Mouse (Mus musculus): ENCODE data around the gene Gm3415. TPM values are rescaled to one million over a fixed set of nuclear protein-coding genes. Genes with fewer than 3 reads are reported as not detected.
"Not testable (repeated sequence)": the region's sequence is repeated elsewhere in the genome, so short reads cannot be mapped to it uniquely, and the experiment has no call there.

The Gm3415 gene
- polyA plus RNA-seq (2014; fragmentation: Nextera tagmentation; extraction: Ambion mirVana): not detected in 2 replicates

- H3K9me3 ChIP-seq (ENCODE audit: control insufficient read depth, low read length); ATAC-seq (ENCODE audit: insufficient number of reproducible peaks, low FRiP score, low TSS enrichment, low read depth); H3K4me3 ChIP-seq (ENCODE audit: low read depth, low read length); H3K36me3 ChIP-seq (ENCODE audit: control insufficient read depth, insufficient read depth, low read length); H3K27ac ChIP-seq (replicated peaks; ENCODE audit: low read depth, low read length); H3K4me1 ChIP-seq (ENCODE audit: control insufficient read depth, insufficient read depth, low read length); DNase-seq (ENCODE audit: low spot score); H3K4me2 ChIP-seq (ENCODE audit: low read depth, severe bottlenecking); H3K9ac ChIP-seq (ENCODE audit: low read length); H3K27me3 ChIP-seq (ENCODE audit: control insufficient read depth, insufficient read depth, low read length): not testable (repeated sequence)
- whole genome bisulfite sequencing: no CpG with 5 or more reads among the region's 3 CpGs
Measured at GRCm38 (mm10) chr5:146555836-146556235, at the start of gene Gm3415. Gene Gm3415 (plus strand): TSS chr5:146556136.

GRCm38 (mm10) chr5:146513823-146514222, 42.1 kb upstream of the Gm3415 start, which contains the start of gene Gm3402:
Gene Gm3402 (plus strand): TSS chr5:146514123.
- H3K9ac ChIP-seq (ENCODE audit: low read length); ATAC-seq (ENCODE audit: insufficient number of reproducible peaks, low FRiP score, low TSS enrichment, low read depth); H3K27ac ChIP-seq (replicated peaks; ENCODE audit: low read depth, low read length); H3K4me2 ChIP-seq (ENCODE audit: low read depth, severe bottlenecking); H3K27me3 ChIP-seq (ENCODE audit: control insufficient read depth, insufficient read depth, low read length); DNase-seq (ENCODE audit: low spot score); H3K4me1 ChIP-seq (ENCODE audit: control insufficient read depth, insufficient read depth, low read length); H3K4me3 ChIP-seq (ENCODE audit: low read depth, low read length); H3K9me3 ChIP-seq (ENCODE audit: control insufficient read depth, low read length); H3K36me3 ChIP-seq (ENCODE audit: control insufficient read depth, insufficient read depth, low read length): not testable (repeated sequence)
- no CpG with 5 or more reads among the region's 5 CpGs for whole genome bisulfite sequencing

- not testable (repeated sequence) for H3K27me3 ChIP-seq (ENCODE audit: control insufficient read depth, insufficient read depth, low read length); ATAC-seq (ENCODE audit: insufficient number of reproducible peaks, low FRiP score, low TSS enrichment, low read depth); H3K27ac ChIP-seq (replicated peaks; ENCODE audit: low read depth, low read length); H3K4me2 ChIP-seq (ENCODE audit: low read depth, severe bottlenecking); H3K36me3 ChIP-seq (ENCODE audit: control insufficient read depth, insufficient read depth, low read length); H3K4me1 ChIP-seq (ENCODE audit: control insufficient read depth, insufficient read depth, low read length); H3K9ac ChIP-seq (ENCODE audit: low read length); DNase-seq (ENCODE audit: low spot score); H3K9me3 ChIP-seq (ENCODE audit: control insufficient read depth, low read length); H3K4me3 ChIP-seq (ENCODE audit: low read depth, low read length)
- WGBS: 100% methylated on average over 2 of the region's 3 CpGs
Measured at GRCm38 (mm10) chr5:146525501-146525900, 30.4 kb upstream of the Gm3415 start, which contains the start of gene Gm3404. Gene Gm3404 (plus strand): TSS chr5:146525801.

DNA sequence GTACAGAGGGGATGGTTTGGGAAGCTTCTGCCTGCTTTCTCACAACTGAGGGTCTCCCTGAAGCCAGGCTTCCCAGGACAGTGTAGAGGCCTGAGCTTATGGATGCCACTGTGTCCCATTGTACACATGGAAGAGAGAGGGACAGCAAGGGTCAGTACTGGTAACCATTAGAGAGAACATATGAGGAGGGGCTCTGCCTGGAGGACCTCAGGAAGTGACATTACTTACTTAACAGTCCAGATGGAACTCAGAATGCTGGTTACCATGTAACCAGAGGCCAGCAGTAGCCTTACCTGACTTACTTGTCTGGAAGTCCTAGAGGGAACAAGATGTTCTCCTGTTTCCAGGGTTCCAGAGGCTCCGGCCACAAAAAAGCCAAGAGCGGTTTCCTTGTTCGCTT, 18.6 kb upstream of the Gm3415 start, which contains the start of gene Gm3409:
Gene Gm3409, plus strand, starts transcription at position 301 of the 400 bp plus-strand sequence.
- not testable (repeated sequence) for ATAC-seq (ENCODE audit: insufficient number of reproducible peaks, low FRiP score, low TSS enrichment, low read depth)

GRCm38 (mm10) chr5:146564259-146564658, 8.3 kb downstream of the Gm3415 start:
- H3K27me3 ChIP-seq (ENCODE audit: control insufficient read depth, insufficient read depth, low read length): no peaks in the 10 kb centered on the region
- H3K27ac ChIP-seq (replicated peaks; ENCODE audit: low read depth, low read length): no peak overlapping the region
- no peak overlapping the region for H3K4me3 ChIP-seq (ENCODE audit: low read depth, low read length)
- DNase-seq (ENCODE audit: low spot score): no peak
- no peak overlapping the region for H3K4me2 ChIP-seq (ENCODE audit: low read depth, severe bottlenecking)
- H3K9ac ChIP-seq (ENCODE audit: low read length): no peak overlapping the region
- WGBS: 79% methylated on average over 1 of the region's 1 CpGs
- no peak for ATAC-seq (ENCODE audit: insufficient number of reproducible peaks, low FRiP score, low TSS enrichment, low read depth)
- no peaks in the 10 kb centered on the region for H3K4me1 ChIP-seq (ENCODE audit: control insufficient read depth, insufficient read depth, low read length)
- H3K9me3 ChIP-seq (ENCODE audit: control insufficient read depth, low read length): no peaks in the 10 kb centered on the region
- no peaks in the 10 kb centered on the region for H3K36me3 ChIP-seq (ENCODE audit: control insufficient read depth, insufficient read depth, low read length)

More for the DNA sequence above, 18.6 kb upstream of the Gm3415 start, which contains the start of gene Gm3409:
- H3K4me1 ChIP-seq (ENCODE audit: control insufficient read depth, insufficient read depth, low read length); H3K9me3 ChIP-seq (ENCODE audit: control insufficient read depth, low read length); H3K36me3 ChIP-seq (ENCODE audit: control insufficient read depth, insufficient read depth, low read length); H3K27ac ChIP-seq (replicated peaks; ENCODE audit: low read depth, low read length); H3K4me3 ChIP-seq (ENCODE audit: low read depth, low read length); DNase-seq (ENCODE audit: low spot score); H3K27me3 ChIP-seq (ENCODE audit: control insufficient read depth, insufficient read depth, low read length); H3K9ac ChIP-seq (ENCODE audit: low read length); H3K4me2 ChIP-seq (ENCODE audit: low read depth, severe bottlenecking): not testable (repeated sequence)
- WGBS: 94% methylated on average over 3 of the region's 3 CpGs

- no peak overlapping the region for H3K27ac ChIP-seq (replicated peaks; ENCODE audit: low read depth, low read length)
- no peak overlapping the region for H3K4me3 ChIP-seq (ENCODE audit: low read depth, low read length)
- no peak for ATAC-seq (ENCODE audit: insufficient number of reproducible peaks, low FRiP score, low TSS enrichment, low read depth)
- WGBS: 60% methylated on average over 4 of the region's 4 CpGs
- H3K4me2 ChIP-seq (ENCODE audit: low read depth, severe bottlenecking): no peak overlapping the region
- H3K9me3 ChIP-seq (ENCODE audit: control insufficient read depth, low read length): no peaks in the 10 kb centered on the region
- H3K4me1 ChIP-seq (ENCODE audit: control insufficient read depth, insufficient read depth, low read length): no peaks in the 10 kb centered on the region
- H3K36me3 ChIP-seq (ENCODE audit: control insufficient read depth, insufficient read depth, low read length): no peaks in the 10 kb centered on the region
- H3K9ac ChIP-seq (ENCODE audit: low read length): no peak overlapping the region
- H3K27me3 ChIP-seq (ENCODE audit: control insufficient read depth, insufficient read depth, low read length): no peaks in the 10 kb centered on the region
- peak; percentile 82 for DNase-seq (ENCODE audit: low spot score)
Measured at GRCm38 (mm10) chr5:146567054-146567453, 11.1 kb downstream of the Gm3415 start.

DNA sequence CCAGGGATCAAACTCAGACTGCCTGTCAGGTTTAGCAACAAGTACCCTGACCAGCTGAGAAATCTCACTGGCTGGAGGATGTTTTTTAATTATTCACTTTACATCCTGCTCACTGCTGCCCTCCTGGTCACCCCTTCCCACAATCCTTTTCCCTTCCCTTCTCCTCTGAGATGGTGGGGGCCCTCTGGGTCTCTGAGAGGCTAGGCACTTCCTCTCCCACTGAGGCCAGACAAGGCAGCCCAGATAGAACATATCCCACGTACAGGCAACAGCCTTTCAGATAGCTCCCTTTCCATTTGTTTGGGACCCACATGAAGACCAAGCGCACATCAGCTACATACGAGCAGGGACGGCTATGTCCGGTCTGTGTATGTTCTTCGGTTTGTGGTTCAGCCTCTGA, 14.2 kb downstream of the Gm3415 start:
- not testable (repeated sequence) for ATAC-seq (ENCODE audit: insufficient number of reproducible peaks, low FRiP score, low TSS enrichment, low read depth); H3K9ac ChIP-seq (ENCODE audit: low read length); H3K27ac ChIP-seq (replicated peaks; ENCODE audit: low read depth, low read length); H3K27me3 ChIP-seq (ENCODE audit: control insufficient read depth, insufficient read depth, low read length); H3K4me1 ChIP-seq (ENCODE audit: control insufficient read depth, insufficient read depth, low read length); DNase-seq (ENCODE audit: low spot score); H3K36me3 ChIP-seq (ENCODE audit: control insufficient read depth, insufficient read depth, low read length); H3K9me3 ChIP-seq (ENCODE audit: control insufficient read depth, low read length); H3K4me2 ChIP-seq (ENCODE audit: low read depth, severe bottlenecking); H3K4me3 ChIP-seq (ENCODE audit: low read depth, low read length)
- WGBS: 76% methylated on average over 6 of the region's 6 CpGs

- not testable (repeated sequence) for H3K27me3 ChIP-seq (ENCODE audit: control insufficient read depth, insufficient read depth, low read length); H3K4me3 ChIP-seq (ENCODE audit: low read depth, low read length); H3K9ac ChIP-seq (ENCODE audit: low read length); H3K4me1 ChIP-seq (ENCODE audit: control insufficient read depth, insufficient read depth, low read length); ATAC-seq (ENCODE audit: insufficient number of reproducible peaks, low FRiP score, low TSS enrichment, low read depth); H3K36me3 ChIP-seq (ENCODE audit: control insufficient read depth, insufficient read depth, low read length); H3K27ac ChIP-seq (replicated peaks; ENCODE audit: low read depth, low read length); H3K4me2 ChIP-seq (ENCODE audit: low read depth, severe bottlenecking); DNase-seq (ENCODE audit: low spot score); H3K9me3 ChIP-seq (ENCODE audit: control insufficient read depth, low read length)
- WGBS: 75% methylated on average over 6 of the region's 6 CpGs
Measured at GRCm38 (mm10) chr5:146571830-146572734, 16.1 kb downstream of the Gm3415 start.

All from limb, embryonic 11.5 days (tissue).